Mouse (Mus musculus) heart, adult 2 months (tissue): Measurements from ENCODE around the gene Nhlh1.

Experiments used
- CTCF ChIP-seq: fragments of 200-600 bp; IDR thresholded peaks from 2 replicates; pipeline ENCODE4 v1.8.1; 2022; ENCODE audit warnings: antibody characterized with exemption, mild to moderate bottlenecking, moderate library complexity
- EP300 ChIP-seq: fragments of 200-500 bp; IDR thresholded peaks from 2 replicates; pipeline ENCODE4 v1.6.1; 2011; ENCODE audit warnings: low read depth, low read length, control low read depth; ENCODE audit not compliant: insufficient read depth

DNA sequence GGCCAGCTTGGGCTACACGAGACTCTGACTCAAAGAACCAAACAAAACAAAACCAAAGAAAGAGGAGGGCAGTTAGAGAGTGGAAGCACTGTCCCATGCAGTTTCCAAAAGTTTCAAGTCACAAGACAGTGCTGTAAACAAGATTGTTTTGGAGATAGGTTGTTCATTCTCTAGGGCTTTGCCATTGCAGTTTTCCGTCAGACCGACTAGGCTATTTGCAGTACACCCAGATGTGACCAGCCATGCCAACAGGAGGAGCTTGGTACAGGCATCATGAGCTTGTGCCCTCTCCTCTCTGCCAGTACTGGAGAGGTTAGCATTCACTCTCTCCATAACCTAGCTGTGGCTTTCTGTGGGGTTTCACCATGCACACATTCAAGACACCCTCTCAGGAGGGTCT lies 36.1 kb upstream of the Nhlh1 start:
- TF ChIP-seq EP300 (no peak), CTCF (no peak)
